Mouse (Mus musculus) limb, embryonic 12.5 days (tissue): ENCODE data around the gene Memo1. TPM values are rescaled to one million over a fixed set of nuclear protein-coding genes. Genes with fewer than 3 reads are reported as not detected.
"Not testable (repeated sequence)": the region's sequence is repeated elsewhere in the genome, so short reads cannot be mapped to it uniquely, and the experiment has no call there.

ENCODE experiments used
- ATAC-seq: fragments of 200-750 bp; cut with Nextera tagmentation; 2 replicates; pipeline ENCODE4 v1.8.0; 2017; ENCODE audit warnings: low read depth, moderate TSS enrichment; ENCODE audit not compliant: insufficient number of reproducible peaks, insufficient read depth, low FRiP score, low TSS enrichment
- H3K27ac ChIP-seq: fragments of 300-500 bp; sonication (generic); 2 replicates; pipeline ENCODE4 v1.5.1; 2016; ENCODE audit warnings: mild to moderate bottlenecking, moderate library complexity
- H3K27me3 ChIP-seq: fragments of 300-500 bp; sonication (generic); 2 replicates; pipeline ENCODE4 v1.6.1; 2016; ENCODE audit warnings: mild to moderate bottlenecking, moderate library complexity
- H3K36me3 ChIP-seq: fragments of 300-500 bp; sonication (generic); 2 replicates; pipeline ENCODE4 v1.6.1; 2016; ENCODE audit warnings: mild to moderate bottlenecking, moderate library complexity
- H3K4me1 ChIP-seq: fragments of 300-500 bp; sonication (generic); replicated peaks from 2 replicates; pipeline ENCODE4 v1.6.1; 2016
- H3K4me2 ChIP-seq: fragments of 300-500 bp; sonication (generic); 2 replicates; pipeline ENCODE4 v1.6.1; 2016; ENCODE audit warnings: mild to moderate bottlenecking, moderate library complexity
- H3K4me3 ChIP-seq: fragments of 300-500 bp; sonication (generic); replicated peaks from 2 replicates; pipeline ENCODE4 v1.5.1; 2016; ENCODE audit warnings: mild to moderate bottlenecking
- H3K9ac ChIP-seq: fragments of 300-500 bp; sonication (generic); replicated peaks from 2 replicates; pipeline ENCODE4 v1.6.1; 2016; ENCODE audit warnings: mild to moderate bottlenecking, moderate library complexity
- H3K9me3 ChIP-seq: fragments of 300-500 bp; sonication (generic); 2 replicates; pipeline ENCODE4 v1.6.1; 2016; ENCODE audit warnings: mild to moderate bottlenecking, moderate library complexity
- WGBS: fragments of 180-500 bp; shearing (Covaris S2); methylation state at CpG from one replicate; pipeline ENCODE4 v1.1.7; 2016; 5-methylcytosine and 5-hydroxymethylcytosine counted together
- polyA plus RNA-seq: library from polyadenylated mRNA; unstranded; fragments of >200 nt; fragmentation: Nextera tagmentation; extraction: Ambion mirVana; gene quantifications from 2 replicates; pipeline ENCODE4 v1.2.1, GENCODE M21; 2016

Memo1 gene
- polyA plus RNA-seq, 1 experiment from 2014 or later: 80.1 TPM

DNA sequence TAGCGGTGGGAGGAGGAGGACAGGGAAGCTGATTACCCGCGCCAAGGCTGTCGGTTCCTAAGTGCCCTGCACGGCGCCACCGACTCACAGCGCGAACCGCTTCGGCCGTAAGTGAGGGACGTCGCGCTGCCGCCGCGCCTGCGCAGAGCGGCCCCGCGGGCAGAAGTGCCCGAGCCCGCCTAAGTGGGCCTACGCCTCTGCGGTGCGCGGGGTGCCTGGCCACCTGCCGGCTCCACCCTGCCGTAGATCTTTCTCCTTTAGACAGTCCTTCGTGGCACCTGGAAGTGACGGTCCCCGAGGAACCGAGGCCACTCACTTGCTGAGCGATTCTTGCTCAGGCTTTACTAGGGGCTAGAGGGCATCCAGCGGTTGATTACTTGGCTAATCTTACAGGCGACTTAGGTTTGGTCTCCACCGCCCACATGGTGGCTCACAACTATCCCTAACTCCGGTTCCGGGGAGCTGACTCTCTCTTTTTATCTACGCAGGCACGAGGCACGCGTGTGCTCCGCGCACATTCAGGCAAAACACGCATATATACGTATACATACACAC lies 21.1 kb upstream of the Memo1 start:
- Histone ChIP-seq H3K27me3 (no peaks in the 10 kb centered on the region), H3K4me2 (peak overlapping the region; percentile 78), H3K9me3 (no peaks in the 10 kb centered on the region), H3K9ac (peak overlapping the region; percentile 85), H3K27ac (peak overlapping the region; percentile 94), H3K4me3 (peak overlapping the region; percentile 78), H3K4me1 (peaks cover 16% of the 10 kb centered on the region), H3K36me3 (peaks cover 28% of the 10 kb centered on the region)
- under 1% methylated on average over 48 of the region's 48 CpGs for WGBS
- peak; percentile 95 for ATAC-seq

DNA sequence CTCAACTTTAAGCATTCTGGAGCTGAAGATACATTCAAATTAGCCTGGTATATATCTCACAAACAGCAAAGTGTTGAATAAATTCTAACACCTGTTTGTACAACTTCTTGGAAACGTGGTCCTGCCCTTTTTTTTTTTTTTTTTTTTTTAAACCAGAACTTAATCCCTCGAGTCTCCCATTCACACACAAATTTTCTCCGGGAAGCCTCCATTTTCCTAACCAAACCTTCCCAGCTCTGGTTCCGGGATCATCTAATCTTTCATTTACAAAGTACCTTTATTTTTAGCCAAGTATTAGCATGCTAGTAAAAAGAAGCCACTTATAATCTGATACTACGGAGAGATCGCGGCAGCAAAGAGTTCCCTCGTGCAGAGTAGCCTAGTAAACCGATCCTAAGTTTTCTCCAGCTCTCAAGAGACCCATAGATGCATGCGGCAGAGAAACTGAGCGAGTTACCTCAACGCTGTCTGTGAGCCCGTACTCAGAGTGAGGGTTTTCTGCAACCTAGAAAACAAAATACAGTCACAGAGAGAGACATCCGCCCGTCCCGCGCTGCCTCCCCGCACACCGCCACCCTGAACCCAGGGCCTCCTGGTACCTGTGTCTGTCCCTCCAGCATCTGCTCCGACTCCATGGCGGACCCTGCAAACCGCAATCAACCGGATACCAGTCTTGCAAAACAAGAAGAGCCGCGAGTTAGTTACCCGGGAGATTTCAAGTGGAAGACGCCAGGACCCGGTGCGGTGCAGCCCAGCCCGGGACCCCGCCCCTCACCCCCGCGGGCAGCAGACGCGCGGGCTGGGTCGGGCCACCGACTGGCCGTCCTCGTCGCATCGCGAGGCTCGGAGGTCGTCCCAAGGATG lies 20.4 kb upstream of the Memo1 start:
- ATAC-seq: no peak; the same call in 1 of the 2 replicates
- H3K9me3 ChIP-seq: no peaks in the 10 kb centered on the region
- H3K4me1 ChIP-seq: peaks cover 16% of the 10 kb centered on the region
- H3K4me3 ChIP-seq: peak overlapping the region; percentile 78
- H3K9ac ChIP-seq: peak overlapping the region; percentile 85
- peak overlapping the region; percentile 94 for H3K27ac ChIP-seq
- WGBS: under 1% methylated on average over 44 of the region's 45 CpGs
- no peaks in the 10 kb centered on the region for H3K27me3 ChIP-seq
- peaks cover 33% of the 10 kb centered on the region for H3K36me3 ChIP-seq
- H3K4me2 ChIP-seq: peak overlapping the region; percentile 78

DNA sequence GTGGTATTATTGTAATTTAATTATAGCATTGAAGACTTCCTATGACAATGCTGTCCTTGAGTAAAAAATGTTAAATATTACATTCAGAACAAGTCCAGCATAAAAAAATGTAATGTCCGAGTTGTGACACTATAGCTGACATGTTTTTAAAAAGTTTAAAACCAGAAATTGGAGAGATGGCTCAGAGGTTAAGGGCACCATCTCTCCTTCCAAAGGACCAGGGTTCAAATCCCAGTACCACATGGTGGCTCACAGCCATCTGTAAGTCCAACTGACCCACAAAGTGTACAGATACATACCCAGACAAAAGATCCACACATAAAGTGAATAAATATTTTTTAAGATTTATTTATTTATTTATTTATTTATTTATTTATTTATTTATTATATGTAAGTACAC lies 10.7 kb upstream of the Memo1 start:
- H3K9ac ChIP-seq: no peak overlapping the region
- H3K27ac ChIP-seq: no peak overlapping the region
- 81% methylated on average over 1 of the region's 1 CpGs for WGBS
- ATAC-seq: no peak
- no peaks in the 10 kb centered on the region for H3K27me3 ChIP-seq
- peaks cover 88% of the 10 kb centered on the region for H3K36me3 ChIP-seq
- no peak overlapping the region for H3K4me3 ChIP-seq
- no peak overlapping the region for H3K4me2 ChIP-seq
- no peaks in the 10 kb centered on the region for H3K4me1 ChIP-seq
- H3K9me3 ChIP-seq: no peaks in the 10 kb centered on the region

- no peaks in the 10 kb centered on the region for H3K27me3 ChIP-seq
- no peak overlapping the region for H3K4me2 ChIP-seq
- no peak overlapping the region for H3K9ac ChIP-seq
- peaks cover 89% of the 10 kb centered on the region for H3K36me3 ChIP-seq
- no peak for ATAC-seq
- WGBS: 94% methylated on average over 4 of the region's 4 CpGs
- H3K4me3 ChIP-seq: no peak overlapping the region
- no peaks in the 10 kb centered on the region for H3K9me3 ChIP-seq
- no peak overlapping the region for H3K27ac ChIP-seq
- no peaks in the 10 kb centered on the region for H3K4me1 ChIP-seq
Measured at GRCm38 (mm10) chr17:74305616-74306015, 10.3 kb upstream of the Memo1 start.

GRCm38 (mm10) chr17:74304060-74304459 lies 8.7 kb upstream of the Memo1 start:
- Histone ChIP-seq H3K4me2 (no peak overlapping the region), H3K9me3 (no peaks in the 10 kb centered on the region), H3K27ac (no peak overlapping the region), H3K4me1 (no peaks in the 10 kb centered on the region), H3K27me3 (no peaks in the 10 kb centered on the region), H3K4me3 (no peak overlapping the region), H3K9ac (no peak overlapping the region), H3K36me3 (peaks cover 90% of the 10 kb centered on the region)
- no peak for ATAC-seq
- WGBS: 94% methylated on average over 4 of the region's 4 CpGs

GRCm38 (mm10) chr17:74300089-74300488 lies 4.8 kb upstream of the Memo1 start:
- Histone ChIP-seq H3K4me2 (no peak overlapping the region), H3K4me3 (no peak overlapping the region), H3K27me3 (no peaks in the 10 kb centered on the region), H3K9me3 (no peaks in the 10 kb centered on the region), H3K4me1 (no peaks in the 10 kb centered on the region), H3K36me3 (peaks cover 69% of the 10 kb centered on the region), H3K9ac (no peak overlapping the region), H3K27ac (no peak overlapping the region)
- 97% methylated on average over 5 of the region's 5 CpGs for WGBS
- ATAC-seq: no peak

- not testable (repeated sequence) for H3K27ac ChIP-seq, H3K4me2 ChIP-seq, H3K27me3 ChIP-seq, H3K9ac ChIP-seq, H3K4me1 ChIP-seq, H3K4me3 ChIP-seq, H3K9me3 ChIP-seq, ATAC-seq
- H3K36me3 ChIP-seq: peaks cover 44% of the 10 kb centered on the region
- WGBS: 89% methylated on average over 5 of the region's 5 CpGs
Measured at GRCm38 (mm10) chr17:74296991-74297390, 1.7 kb upstream of the Memo1 start.

DNA sequence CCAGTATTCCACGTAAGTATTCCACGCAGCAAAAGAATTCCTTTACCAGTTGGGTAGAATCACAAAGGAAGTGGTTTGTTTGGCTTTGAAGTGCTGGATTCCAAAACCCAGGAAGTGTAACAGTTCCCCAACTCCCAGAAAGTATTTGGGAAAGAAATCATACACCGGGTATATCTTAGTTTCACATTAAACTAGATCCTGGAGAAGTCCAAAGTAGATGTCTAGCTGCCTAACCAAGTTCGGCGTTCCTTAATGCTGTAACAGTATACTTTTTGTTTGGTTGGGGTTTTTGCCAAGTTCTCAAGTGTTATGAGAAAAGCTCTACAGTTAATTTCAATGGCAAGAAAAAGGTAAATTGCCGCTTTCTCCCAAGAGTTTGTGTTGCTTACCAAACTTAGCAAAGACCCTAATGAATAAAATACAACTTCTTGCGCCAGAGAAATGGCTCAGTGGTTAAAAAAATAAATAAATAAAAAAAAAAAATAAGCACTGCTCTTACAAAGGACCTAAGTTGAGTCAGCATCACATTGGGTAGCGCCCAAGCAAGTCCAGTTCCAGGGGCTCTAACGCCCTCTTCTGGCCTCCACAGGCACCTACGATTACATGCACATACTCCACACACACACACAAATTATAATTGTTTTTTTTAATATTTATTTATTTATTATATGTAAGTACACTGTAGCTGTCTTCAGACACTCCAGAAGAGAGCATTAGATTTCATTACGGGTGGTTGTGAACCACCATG lies 929 bp upstream of the Memo1 start:
- Histone ChIP-seq H3K27ac (peak overlapping the region; percentile 98), H3K36me3 (peaks cover 36% of the 10 kb centered on the region), H3K4me1 (peaks cover 15% of the 10 kb centered on the region), H3K4me3 (peak overlapping the region; percentile 91), H3K9ac (peak overlapping the region; percentile 89; the same call in 1 of the 2 replicates), H3K27me3 (no peaks in the 10 kb centered on the region), H3K4me2 (peak overlapping the region; percentile 72), H3K9me3 (no peaks in the 10 kb centered on the region)
- ATAC-seq: no peak
- 41% methylated on average over 11 of the region's 11 CpGs for WGBS

GRCm38 (mm10) chr17:74294426-74295025 lies 795 bp downstream of the Memo1 start:
- Histone ChIP-seq H3K27ac (peak overlapping the region; percentile 98), H3K27me3 (no peaks in the 10 kb centered on the region), H3K9me3 (no peaks in the 10 kb centered on the region), H3K4me2 (peak overlapping the region; percentile 72), H3K4me1 (peaks cover 26% of the 10 kb centered on the region), H3K9ac (peak overlapping the region; percentile 89), H3K4me3 (peak overlapping the region; percentile 91), H3K36me3 (peaks cover 20% of the 10 kb centered on the region)
- under 1% methylated on average over 73 of the region's 80 CpGs for WGBS
- peak; percentile 76 for ATAC-seq

DNA sequence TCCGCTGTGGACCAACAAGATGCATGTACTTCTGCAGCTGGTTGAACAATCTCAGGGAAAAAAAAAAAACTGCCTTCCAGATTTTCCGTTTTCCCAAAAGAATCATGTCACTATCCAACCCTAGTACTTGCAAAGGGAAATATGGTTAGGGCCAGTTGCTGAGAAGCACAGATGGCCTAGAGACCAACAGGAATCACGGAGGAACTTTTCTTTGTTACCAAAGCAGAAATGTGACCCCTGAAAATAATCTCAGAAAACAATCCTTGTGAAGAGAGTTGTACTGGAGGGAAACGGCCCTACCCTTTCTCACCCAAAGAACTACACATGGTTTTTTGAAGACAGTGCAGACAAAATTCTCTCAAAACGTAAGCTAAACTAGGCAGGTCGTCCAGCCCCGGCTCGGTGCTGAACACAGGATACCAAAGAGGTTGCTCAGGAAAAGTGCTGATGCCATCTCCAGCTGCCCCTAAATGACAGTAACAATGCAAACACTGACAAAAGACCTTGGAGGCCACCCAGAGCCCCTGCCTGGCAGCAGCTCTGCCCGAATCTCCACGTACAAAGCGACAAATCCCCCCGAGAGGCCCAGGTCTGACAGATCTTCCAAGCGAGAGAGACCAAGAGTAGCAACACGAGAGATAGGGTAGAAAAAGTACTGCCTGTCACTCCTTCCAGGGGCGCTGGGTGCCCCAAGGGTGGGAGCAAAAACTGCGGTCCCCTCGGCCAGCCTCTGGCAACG lies 1.5 kb downstream of the Memo1 start:
- Histone ChIP-seq H3K9ac (peak overlapping the region; percentile 89), H3K36me3 (peaks cover 17% of the 10 kb centered on the region), H3K4me3 (peak overlapping the region; percentile 91), H3K4me2 (peak overlapping the region; percentile 72), H3K4me1 (peaks cover 26% of the 10 kb centered on the region), H3K27me3 (no peaks in the 10 kb centered on the region), H3K9me3 (no peaks in the 10 kb centered on the region), H3K27ac (peak overlapping the region; percentile 98)
- 0 out of 2 replicates have a peak, but pooled peaks have one; percentile 3 for ATAC-seq
- 2% methylated on average over 18 of the region's 18 CpGs for WGBS
